Mouse (Mus musculus): ENCODE data around the gene Rps10. TPM values are rescaled to one million over a fixed set of nuclear protein-coding genes. Genes with fewer than 3 reads are reported as not detected.

The Rps10 gene
- polyA plus RNA-seq, 1 experiment: 4,498 TPM

- Histone ChIP-seq H3K36me3 (ENCODE audit: control insufficient read depth, insufficient read depth) (peaks cover 50% of the 10 kb centered on the region), H3K27me3 (ENCODE audit: control insufficient read depth, insufficient read depth, insufficient read length) (no peaks in the 10 kb centered on the region), H3K79me3 (ENCODE audit: low read depth) (peaks cover 14% of the 10 kb centered on the region), H3K79me2 (ENCODE audit: control insufficient read depth, insufficient read depth) (peaks cover 48% of the 10 kb centered on the region), H3ac (ENCODE audit: control insufficient read depth, insufficient read length, low read depth) (no peak overlapping the region), H3K4me3 (ENCODE audit: insufficient read depth, poor library complexity, severe bottlenecking) (no peak overlapping the region)
- no peak for TF ChIP-seq FOSL1 (IDR thresholded peaks at IDR 0.05; ENCODE audit: insufficient read depth, low read length, poor library complexity, severe bottlenecking)
- TF ChIP-seq USF1 (IDR thresholded peaks at IDR 0.05; ENCODE audit: low read depth): no peak
- TF ChIP-seq MAX (IDR thresholded peaks at IDR 0.05): no peak
- no peak for TF ChIP-seq CTCF (IDR thresholded peaks at IDR 0.05; ENCODE audit: control insufficient read depth, insufficient read depth, insufficient read length)
- no peak for TF ChIP-seq MYOD1 (IDR thresholded peaks at IDR 0.05; ENCODE audit: control insufficient read depth, insufficient read length, low read depth)
- no peak for TF ChIP-seq MYOG (IDR thresholded peaks at IDR 0.05; ENCODE audit: control insufficient read depth, extremely low read depth, insufficient read length)
- no peak for TF ChIP-seq CEBPB (IDR thresholded peaks at IDR 0.05; ENCODE audit: low read depth)
Measured at GRCm38 (mm10) chr17:27587252-27587651, 49.2 kb downstream of the Rps10 start.

- peaks cover 42% of the 10 kb centered on the region for H3K79me2 ChIP-seq (ENCODE audit: control insufficient read depth, insufficient read depth)
- H3K4me3 ChIP-seq (ENCODE audit: insufficient read depth, poor library complexity, severe bottlenecking): no peak overlapping the region
- H3K36me3 ChIP-seq (ENCODE audit: control insufficient read depth, insufficient read depth): peaks cover 50% of the 10 kb centered on the region
- H3K79me3 ChIP-seq (ENCODE audit: low read depth): peaks cover 14% of the 10 kb centered on the region
- TF ChIP-seq CEBPB (IDR thresholded peaks at IDR 0.05; ENCODE audit: low read depth) (no peak), CTCF (IDR thresholded peaks at IDR 0.05; ENCODE audit: control insufficient read depth, insufficient read depth, insufficient read length) (no peak), FOSL1 (IDR thresholded peaks at IDR 0.05; ENCODE audit: insufficient read depth, low read length, poor library complexity, severe bottlenecking) (no peak), MYOD1 (IDR thresholded peaks at IDR 0.05; ENCODE audit: control insufficient read depth, insufficient read length, low read depth) (no peak), USF1 (IDR thresholded peaks at IDR 0.05; ENCODE audit: low read depth) (no peak), MAX (IDR thresholded peaks at IDR 0.05) (no peak), MYOG (IDR thresholded peaks at IDR 0.05; ENCODE audit: control insufficient read depth, extremely low read depth, insufficient read length) (no peak)
- no peak overlapping the region for H3ac ChIP-seq (ENCODE audit: control insufficient read depth, insufficient read length, low read depth)
- no peaks in the 10 kb centered on the region for H3K27me3 ChIP-seq (ENCODE audit: control insufficient read depth, insufficient read depth, insufficient read length)
Measured at GRCm38 (mm10) chr17:27586661-27587060, 49.8 kb downstream of the Rps10 start.

GRCm38 (mm10) chr17:27583185-27583894 lies 53.1 kb downstream of the Rps10 start:
- H3ac ChIP-seq (ENCODE audit: control insufficient read depth, insufficient read length, low read depth): no peak overlapping the region
- no peak for TF ChIP-seq CTCF (IDR thresholded peaks at IDR 0.05; ENCODE audit: control insufficient read depth, insufficient read depth, insufficient read length)
- no peak for TF ChIP-seq MYOD1 (IDR thresholded peaks at IDR 0.05; ENCODE audit: control insufficient read depth, insufficient read length, low read depth)
- no peak for TF ChIP-seq MAX (IDR thresholded peaks at IDR 0.05)
- TF ChIP-seq CEBPB (IDR thresholded peaks at IDR 0.05; ENCODE audit: low read depth): no peak
- no peak for TF ChIP-seq MYOG (IDR thresholded peaks at IDR 0.05; ENCODE audit: control insufficient read depth, extremely low read depth, insufficient read length)
- no peak for TF ChIP-seq USF1 (IDR thresholded peaks at IDR 0.05; ENCODE audit: low read depth)
- TF ChIP-seq FOSL1 (IDR thresholded peaks at IDR 0.05; ENCODE audit: insufficient read depth, low read length, poor library complexity, severe bottlenecking): no peak
- H3K36me3 ChIP-seq (ENCODE audit: control insufficient read depth, insufficient read depth): peaks cover 61% of the 10 kb centered on the region

More at GRCm38 (mm10) chr17:27583185-27583894, 53.1 kb downstream of the Rps10 start:
- Histone ChIP-seq H3K79me3 (ENCODE audit: low read depth) (peaks cover 5% of the 10 kb centered on the region), H3K4me3 (ENCODE audit: insufficient read depth, poor library complexity, severe bottlenecking) (no peak overlapping the region), H3K79me2 (ENCODE audit: control insufficient read depth, insufficient read depth) (peaks cover 13% of the 10 kb centered on the region), H3K27me3 (ENCODE audit: control insufficient read depth, insufficient read depth, insufficient read length) (no peaks in the 10 kb centered on the region)

Other genes starting within 250 kb of the Rps10 start
- not detected for gene Grm4, start 115.3 kb downstream of the Rps10 start, polyA plus RNA-seq (2012; fragmentation: generic; extraction: Trizol)
- gene Hmga1, start 80.2 kb downstream of the Rps10 start, polyA plus RNA-seq (2012; fragmentation: generic; extraction: Trizol): 397 TPM
- gene AI413582, start 70.9 kb downstream of the Rps10 start, polyA plus RNA-seq (2012; fragmentation: generic; extraction: Trizol): 37.9 TPM
- 123 TPM for gene Nudt3, start 13.2 kb downstream of the Rps10 start, polyA plus RNA-seq (2012; fragmentation: generic; extraction: Trizol)
- not detected for gene RPS10-NUDT3, start 1.4 kb downstream of the Rps10 start, polyA plus RNA-seq (2012; fragmentation: generic; extraction: Trizol)
- gene Pacsin1, start 18.8 kb upstream of the Rps10 start, polyA plus RNA-seq (2012; fragmentation: generic; extraction: Trizol): not detected
- gene Spdef, start 92.3 kb upstream of the Rps10 start, polyA plus RNA-seq (2012; fragmentation: generic; extraction: Trizol): not detected
- gene D17Wsu92e, start 184.0 kb upstream of the Rps10 start, polyA plus RNA-seq (2012; fragmentation: generic; extraction: Trizol): 65.1 TPM
- gene Snrpc, start 201.5 kb upstream of the Rps10 start, polyA plus RNA-seq (2012; fragmentation: generic; extraction: Trizol): 318 TPM
- gene Uhrf1bp1, start 219.8 kb upstream of the Rps10 start, polyA plus RNA-seq (2012; fragmentation: generic; extraction: Trizol): 6.6 TPM

Data from C2C12 (cell line).